In genomic region chr6:120795422-120796086, GRCm38 (mm10) we compare ENCODE assay signal across 19 mouse cellular contexts. TPM values are rescaled to one million over a fixed set of nuclear protein-coding genes. Genes with fewer than 3 reads are reported as not detected.
DNase-seq lines count a peak whose midpoint lies in the region; ATAC-seq and TF ChIP-seq lines count a peak whose summit lies in the region.
"Had no signal": no experiment of that assay in that cellular context is flagged by ENCODE, and none has a peak within 500 bp of the region (broad histone marks: within the 10 kb centered on the region; RNA-seq: fewer than 3 reads in every experiment).

No protein-coding gene starts in this region.

- intact Hi-C loops in gastrocnemius, adult 2 months (cut with DNase I), result no loop called here
- intact Hi-C loops in left cerebral cortex, postnatal 36 days (cut with DNase I), result no loop called here

- ATAC-seq in liver, embryonic 12.5 days, result 0 out of 2 replicates have a peak, but pooled peaks have one; percentile 25
- ATAC-seq: hindbrain, postnatal 0 days; lung, postnatal 0 days had no signal

- no peak overlapping the region for H3K4me2 ChIP-seq in liver, embryonic 12.5 days
- H3K4me2 ChIP-seq: embryonic facial prominence, embryonic 12.5 days; midbrain, embryonic 12.5 days; neural tube, embryonic 15.5 days had no signal

- peaks cover 28% of the 10 kb centered on the region; the same call in 1 of the 2 replicates for H3K79me2 ChIP-seq in macrophage (ENCODE audit: inconsistent target)

- H3K4me3 ChIP-seq in liver, embryonic 12.5 days, result no peak overlapping the region
- H3K4me3 ChIP-seq in gastrocnemius, adult 2 months, result no peak overlapping the region
- no peak overlapping the region for H3K4me3 ChIP-seq in macrophage (ENCODE audit: inconsistent target)
- H3K4me3 ChIP-seq: embryonic facial prominence, embryonic 12.5 days; midbrain, embryonic 12.5 days; neural tube, embryonic 15.5 days had no signal

- H3K36me3 ChIP-seq in liver, embryonic 12.5 days, result peaks cover 97% of the 10 kb centered on the region
- peaks cover 76% of the 10 kb centered on the region for H3K36me3 ChIP-seq in macrophage (ENCODE audit: inconsistent target)

- H3K27me3 ChIP-seq in liver, embryonic 12.5 days (replicated peaks), result no peaks in the 10 kb centered on the region
- H3K27me3 ChIP-seq: embryonic facial prominence, embryonic 12.5 days; midbrain, embryonic 12.5 days; neural tube, embryonic 15.5 days had no signal

- no peak overlapping the region for H3K27ac ChIP-seq in liver, embryonic 12.5 days
- H3K27ac ChIP-seq in gastrocnemius, adult 2 months, result peak overlapping the region; percentile 57; the same call in 1 of the 2 replicates
- H3K27ac ChIP-seq in macrophage, result peak overlapping the region; percentile 44
- H3K27ac ChIP-seq: embryonic facial prominence, embryonic 12.5 days; hindbrain, postnatal 0 days; kidney, postnatal 0 days; liver, embryonic 14.5 days; midbrain, embryonic 12.5 days; neural tube, embryonic 15.5 days had no signal

- no peak overlapping the region for H3K9ac ChIP-seq in liver, embryonic 12.5 days
- H3K9ac ChIP-seq: embryonic facial prominence, embryonic 12.5 days; forebrain, postnatal 0 days; liver, embryonic 14.5 days; midbrain, embryonic 12.5 days; neural tube, embryonic 15.5 days had no signal

- no peaks in the 10 kb centered on the region for H3K9me3 ChIP-seq in liver, embryonic 12.5 days (replicated peaks)
- H3K9me3 ChIP-seq: embryonic facial prominence, embryonic 12.5 days; midbrain, embryonic 12.5 days; neural tube, embryonic 15.5 days had no signal

- 28% methylated on average over 5 of the region's 5 CpGs for WGBS in liver, embryonic 12.5 days (ENCODE audit: insufficient replicate concordance)
- 56% methylated on average over 4 of the region's 5 CpGs for WGBS in macrophage (ENCODE audit: missing documents)

- no peak for TF ChIP-seq CTCF in gastrocnemius, adult 2 months (IDR thresholded peaks at IDR 0.05)

- H3K4me1 ChIP-seq in liver, embryonic 12.5 days, result peaks cover 38% of the 10 kb centered on the region
- H3K4me1 ChIP-seq: embryonic facial prominence, embryonic 12.5 days; midbrain, embryonic 12.5 days; neural tube, embryonic 15.5 days had no signal

- DNase-seq in liver, result no peak
- DNase-seq in gastrocnemius, adult 2 months, result peak; percentile 81
- DNase-seq in skeletal muscle tissue, adult 2 months (ENCODE audit: low read depth, low spot score), result peak; percentile 62
- DNase-seq in left cerebral cortex, adult 9 months (ENCODE audit: low spot score in 2 of 2), result no peak
- no peak for DNase-seq in left cerebral cortex, postnatal 36 days (ENCODE audit: low spot score in 2 of 2)
- DNase-seq in spleen, postnatal 14 days (ENCODE audit: low spot score in 2 of 2), result no peak
- DNase-seq: forebrain, postnatal 0 days; heart, postnatal 4 days; kidney, adult 11 months; spleen, adult 18-20 months had no signal

RNA-seq across cellular contexts. Expression of gene Slc25a18, which starts 22.2 kb away (rescaled TPM):
- polyA plus RNA-seq in liver, embryonic 12.5 days (2016; fragmentation: Nextera tagmentation; extraction: Ambion mirVana), result 0.18 TPM in 1 of 2 replicates, not detected in the other
- under 1 TPM; 0.13 to 0.20 TPM for total RNA-seq in gastrocnemius, adult 2 months (2021)
- total RNA-seq in macrophage (2018; cell fraction: chromatin; rRNA removed), result under 1 TPM in 1 of 26 experiments, not detected in 25; 0.25 TPM
- total RNA-seq in macrophage (2018; cell fraction: cytosol; rRNA removed), result under 1 TPM in 9 of 26 experiments, not detected in 17; 0.07 to 0.17 (median 0.10) TPM
- total RNA-seq in macrophage (2018; cell fraction: nucleus; rRNA removed), result under 1 TPM in 3 of 26 experiments, not detected in 23; 0.24 to 0.37 (median 0.32) TPM
- polyA plus RNA-seq in macrophage (2018), result 0.07 to 0.12 TPM in 2 of 3 replicates, not detected in the other
- 10 to 100 TPM; 59.5 to 70.6 TPM for total RNA-seq in left cerebral cortex, postnatal 36 days (2021)
- polyA plus RNA-seq: kidney, postnatal 0 days had no signal

RNA-seq across cellular contexts. Expression of gene Atp6v1e1, which starts 27.0 kb away (rescaled TPM):
- 150 and 151 TPM in 2 replicates for polyA plus RNA-seq in liver, embryonic 12.5 days (2016; fragmentation: Nextera tagmentation; extraction: Ambion mirVana)
- total RNA-seq in gastrocnemius, adult 2 months (2021), result 100 to 1,000 TPM; 127 to 137 TPM
- 100 to 1,000 TPM; 153 to 844 (median 245) TPM for total RNA-seq in macrophage (2018; cell fraction: chromatin; rRNA removed)
- 100 to 1,000 TPM; 244 to 445 (median 281) TPM for total RNA-seq in macrophage (2018; cell fraction: cytosol; rRNA removed)
- total RNA-seq in macrophage (2018; cell fraction: nucleus; rRNA removed), result 100 to 1,000 TPM; 144 to 511 (median 182) TPM
- 284 to 395 TPM (median 322 TPM) in 3 replicates for polyA plus RNA-seq in macrophage (2018)
- total RNA-seq in left cerebral cortex, postnatal 36 days (2021), result 100 to 1,000 TPM; 539 to 601 TPM

RNA-seq across cellular contexts. Expression of gene Bcl2l13, which starts 40.5 kb away (rescaled TPM):
- polyA plus RNA-seq in liver, embryonic 12.5 days (2016; fragmentation: Nextera tagmentation; extraction: Ambion mirVana), result 50.3 and 50.6 TPM in 2 replicates
- total RNA-seq in gastrocnemius, adult 2 months (2021), result 10 to 100 TPM; 65.3 to 74.2 TPM
- 10 to 100 TPM in 24 of 26 experiments, 1 to 10 TPM in 2; 4.4 to 24.1 (median 15.4) TPM for total RNA-seq in macrophage (2018; cell fraction: chromatin; rRNA removed)
- 10 to 100 TPM; 17.5 to 30.8 (median 23.0) TPM for total RNA-seq in macrophage (2018; cell fraction: cytosol; rRNA removed)
- 10 to 100 TPM in 24 of 26 experiments, 1 to 10 TPM in 2; 7.4 to 24.5 (median 15.1) TPM for total RNA-seq in macrophage (2018; cell fraction: nucleus; rRNA removed)
- 12.7 to 31.2 TPM (median 22.5 TPM) in 3 replicates for polyA plus RNA-seq in macrophage (2018)
- total RNA-seq in left cerebral cortex, postnatal 36 days (2021), result 10 to 100 TPM; 45.5 to 55.5 TPM

Comparison
In these comparisons a context has a peak if more than half of its experiments do, and no peak if none do; other contexts are left out.
1. DNase-seq: peak in gastrocnemius, adult 2 months (single experiment) and skeletal muscle tissue, adult 2 months (single experiment); none in liver (single experiment), left cerebral cortex, adult 9 months (0 of 2), left cerebral cortex, postnatal 36 days (0 of 2) and spleen, postnatal 14 days (0 of 2).
2. RNA of gene Slc25a18, which starts 22.2 kb away (total RNA-seq): 59.5 to 70.6 TPM in left cerebral cortex, postnatal 36 days; 0.13 to 0.20 TPM in gastrocnemius, adult 2 months; every median in the first group is over 10 times any median in the second.